Mouse (Mus musculus) heart, embryonic 14.5 days (tissue): Measurements from ENCODE around the gene Btbd7. TPM values are rescaled to one million over a fixed set of nuclear protein-coding genes. Genes with fewer than 3 reads are reported as not detected.

Experiments
- ATAC-seq: fragments of 200-750 bp; cut with Nextera tagmentation; 2 replicates; pipeline ENCODE4 v1.8.0; 2017; ENCODE audit warnings: low read depth, moderate TSS enrichment; ENCODE audit not compliant: insufficient number of reproducible peaks, insufficient read depth, low FRiP score
- H3K27ac ChIP-seq, 2 experiments: fragments of 200-500 bp in 1 of 2; fragments of 300-500 bp in 1 of 2; sonication (generic) in 1 of 2; replicated peaks in 1 of 2; 2 replicates each; pipeline ENCODE4 v1.5.1; 2012 to 2014; ENCODE audit warnings: low read depth in 2 of 2, low read length in 2 of 2, control low read depth in 1 of 2, mild to moderate bottlenecking in 1 of 2, mixed read lengths in 1 of 2; ENCODE audit not compliant: control insufficient read depth in 1 of 2, insufficient read depth in 1 of 2
- H3K27me3 ChIP-seq: fragments of 300-500 bp; sonication (generic); 2 replicates; pipeline ENCODE4 v1.6.1; 2014; ENCODE audit warnings: mild to moderate bottlenecking, low read length, control low read depth; ENCODE audit not compliant: control insufficient read depth, insufficient read depth
- H3K36me3 ChIP-seq: fragments of 300-500 bp; sonication (generic); 2 replicates; pipeline ENCODE4 v1.6.1; 2014; ENCODE audit warnings: mild to moderate bottlenecking, control low read depth, low read length, mixed read lengths; ENCODE audit not compliant: control insufficient read depth, insufficient read depth
- H3K4me1 ChIP-seq, 2 experiments: fragments of 200-500 bp in 1 of 2; fragments of 300-500 bp in 1 of 2; sonication (generic) in 1 of 2; 2 replicates each; pipeline ENCODE4 v1.6.1; 2012 to 2014; ENCODE audit warnings: low read length in 2 of 2, control low read depth in 1 of 2, mixed read lengths in 1 of 2; ENCODE audit not compliant: control insufficient read depth in 2 of 2, insufficient read depth in 2 of 2
- H3K4me2 ChIP-seq: fragments of 300-500 bp; sonication (generic); 2 replicates; pipeline ENCODE4 v1.6.1; 2014; ENCODE audit warnings: mild to moderate bottlenecking, low read length
- H3K4me3 ChIP-seq, 2 experiments: fragments of 200-500 bp in 1 of 2; fragments of 300-500 bp in 1 of 2; sonication (generic) in 1 of 2; 2 replicates each; pipeline ENCODE4 v1.5.1; 2012 to 2014; ENCODE audit warnings: low read length in 2 of 2, mild to moderate bottlenecking in 2 of 2, control low read depth in 1 of 2, low read depth in 1 of 2, moderate library complexity in 1 of 2; ENCODE audit not compliant: control insufficient read depth in 1 of 2, insufficient read depth in 1 of 2
- H3K9ac ChIP-seq: fragments of 300-500 bp; sonication (generic); 2 replicates; pipeline ENCODE4 v1.6.1; 2014; ENCODE audit warnings: mild to moderate bottlenecking, low read length
- H3K9me3 ChIP-seq: fragments of 300-500 bp; sonication (generic); 2 replicates; pipeline ENCODE4 v1.6.1; 2016; ENCODE audit warnings: low read length, control low read depth; ENCODE audit not compliant: control insufficient read depth
- WGBS: fragments of 180-500 bp; shearing (Covaris S2); extraction: QIAGEN DNeasy Blood & Tissue Kit; methylation state at CpG from one replicate; pipeline ENCODE4 v1.1.7; 2014; 5-methylcytosine and 5-hydroxymethylcytosine counted together
- polyA plus RNA-seq: library from polyadenylated mRNA; unstranded; fragments of >200 nt; fragmentation: Nextera tagmentation; extraction: Ambion mirVana; gene quantifications from 2 replicates; pipeline ENCODE4 v1.2.1, GENCODE M21; 2014

The Btbd7 gene
- polyA plus RNA-seq, 1 experiment from 2014 or later: 16.4 TPM

- H3K9me3 ChIP-seq: no peaks in the 10 kb centered on the region
- no peak overlapping the region for H3K4me3 ChIP-seq
- H3K4me2 ChIP-seq: no peak overlapping the region
- H3K27me3 ChIP-seq: no peaks in the 10 kb centered on the region
- 92% methylated on average over 1 of the region's 1 CpGs for WGBS
- H3K36me3 ChIP-seq: peaks cover 16% of the 10 kb centered on the region
- no peak for ATAC-seq
- no peak overlapping the region for H3K27ac ChIP-seq
- no peak overlapping the region for H3K9ac ChIP-seq
- H3K4me1 ChIP-seq: no peaks in the 10 kb centered on the region
Measured at GRCm38 (mm10) chr12:102831888-102832287, 46.4 kb downstream of the Btbd7 start.

GRCm38 (mm10) chr12:102827119-102827518 is 51.2 kb downstream of the Btbd7 start:
- ATAC-seq: no peak
- H3K4me3 ChIP-seq: no peak overlapping the region
- WGBS: 68% methylated on average over 1 of the region's 1 CpGs

GRCm38 (mm10) chr12:102826399-102826798 is 51.9 kb downstream of the Btbd7 start:
- no peaks in the 10 kb centered on the region for H3K9me3 ChIP-seq
- no peaks in the 10 kb centered on the region for H3K27me3 ChIP-seq
- H3K4me2 ChIP-seq: no peak overlapping the region
- H3K9ac ChIP-seq: no peak overlapping the region
- H3K4me1 ChIP-seq: no peaks in the 10 kb centered on the region
- H3K36me3 ChIP-seq: no peaks in the 10 kb centered on the region; the same call in 1 of the 2 replicates
- no peak for ATAC-seq
- H3K27ac ChIP-seq: no peak overlapping the region
- WGBS: 92% methylated on average over 1 of the region's 1 CpGs
- H3K4me3 ChIP-seq: no peak overlapping the region

More at GRCm38 (mm10) chr12:102827119-102827518, 51.2 kb downstream of the Btbd7 start:
- H3K27ac ChIP-seq: no peak overlapping the region
- no peak overlapping the region for H3K9ac ChIP-seq
- no peak overlapping the region for H3K4me2 ChIP-seq
- H3K36me3 ChIP-seq: no peaks in the 10 kb centered on the region; the same call in 1 of the 2 replicates
- no peaks in the 10 kb centered on the region for H3K4me1 ChIP-seq
- no peaks in the 10 kb centered on the region for H3K27me3 ChIP-seq
- no peaks in the 10 kb centered on the region for H3K9me3 ChIP-seq

GRCm38 (mm10) chr12:102814858-102815257 is 63.4 kb downstream of the Btbd7 start:
- Histone ChIP-seq H3K9ac (no peak overlapping the region), H3K9me3 (no peaks in the 10 kb centered on the region), H3K27me3 (no peaks in the 10 kb centered on the region), H3K4me1 (no peaks in the 10 kb centered on the region; a peak in 1 of 4 replicates), H3K27ac (no peak overlapping the region), H3K4me2 (no peak overlapping the region), H3K4me3 (no peak overlapping the region), H3K36me3 (peaks cover 37% of the 10 kb centered on the region)
- ATAC-seq: no peak
- 80% methylated on average over 1 of the region's 1 CpGs for WGBS

- no peaks in the 10 kb centered on the region for H3K9me3 ChIP-seq
- H3K27ac ChIP-seq: no peak overlapping the region
- peaks cover 35% of the 10 kb centered on the region for H3K36me3 ChIP-seq
- no peak for ATAC-seq
- H3K9ac ChIP-seq: no peak overlapping the region
- no peaks in the 10 kb centered on the region for H3K4me1 ChIP-seq
- H3K27me3 ChIP-seq: no peaks in the 10 kb centered on the region
- H3K4me2 ChIP-seq: no peak overlapping the region
- 93% methylated on average over 2 of the region's 2 CpGs for WGBS
- H3K4me3 ChIP-seq: no peak overlapping the region
Measured at GRCm38 (mm10) chr12:102799528-102799927, 78.7 kb downstream of the Btbd7 start.

GRCm38 (mm10) chr12:102787927-102788326 is 90.3 kb downstream of the Btbd7 start:
- Histone ChIP-seq H3K4me3 (no peak overlapping the region), H3K9ac (no peak overlapping the region), H3K27me3 (no peaks in the 10 kb centered on the region), H3K36me3 (peaks cover 96% of the 10 kb centered on the region), H3K4me1 (no peaks in the 10 kb centered on the region), H3K9me3 (no peaks in the 10 kb centered on the region), H3K4me2 (no peak overlapping the region), H3K27ac (no peak overlapping the region)
- ATAC-seq: no peak
- WGBS: 82% methylated on average over 7 of the region's 7 CpGs

- Histone ChIP-seq H3K4me1 (no peaks in the 10 kb centered on the region; a peak in 1 of 4 replicates), H3K27ac (no peak overlapping the region), H3K27me3 (no peaks in the 10 kb centered on the region), H3K9ac (no peak overlapping the region), H3K4me3 (no peak overlapping the region), H3K9me3 (no peaks in the 10 kb centered on the region), H3K36me3 (peaks cover 93% of the 10 kb centered on the region), H3K4me2 (no peak overlapping the region)
- 75% methylated on average over 5 of the region's 5 CpGs for WGBS
- ATAC-seq: no peak
Measured at GRCm38 (mm10) chr12:102785593-102785985, 92.7 kb downstream of the Btbd7 start.

- Histone ChIP-seq H3K4me3 (no peak overlapping the region), H3K9me3 (no peaks in the 10 kb centered on the region), H3K4me2 (no peak overlapping the region), H3K9ac (no peak overlapping the region), H3K27me3 (no peaks in the 10 kb centered on the region), H3K27ac (no peak overlapping the region; a peak in 1 of 4 replicates), H3K36me3 (peaks cover 88% of the 10 kb centered on the region), H3K4me1 (peaks cover 0 to under 1% of the 10 kb centered on the region in 2 experiments; a peak in 3 of 4 replicates)
- WGBS: 83% methylated on average over 19 of the region's 19 CpGs
- no peak for ATAC-seq
Measured at GRCm38 (mm10) chr12:102784899-102785592, 93.2 kb downstream of the Btbd7 start.
